Mouse (Mus musculus) forebrain, embryonic 11.5 days (tissue): ENCODE measurements around the gene Izumo4. TPM values are rescaled to one million over a fixed set of nuclear protein-coding genes. Genes with fewer than 3 reads are reported as not detected.

Experiments used
- ATAC-seq: fragments of 200-750 bp; cut with Nextera tagmentation; replicated peaks from 2 replicates; pipeline ENCODE4 v1.8.0; 2017; ENCODE audit warnings: moderate TSS enrichment; ENCODE audit not compliant: low FRiP score
- DNase-seq: peaks from one replicate; pipeline ENCODE4 v3.0.0-alpha.2; 2017; ENCODE audit warnings: low spot score
- H3K27ac ChIP-seq: fragments of 300-500 bp; sonication (generic); 2 replicates; pipeline ENCODE4 v1.5.1; 2014; ENCODE audit warnings: low read depth, low read length
- H3K27me3 ChIP-seq: fragments of 300-500 bp; sonication (generic); 2 replicates; pipeline ENCODE4 v1.6.1; 2014; ENCODE audit warnings: mild to moderate bottlenecking, low read length, mixed read lengths; ENCODE audit not compliant: control insufficient read depth, insufficient read depth
- H3K36me3 ChIP-seq: fragments of 300-500 bp; sonication (generic); 2 replicates; pipeline ENCODE4 v1.6.1; 2014; ENCODE audit warnings: mild to moderate bottlenecking, low read length, moderate library complexity, mixed read lengths; ENCODE audit not compliant: control insufficient read depth, insufficient read depth
- H3K4me1 ChIP-seq: fragments of 300-500 bp; sonication (generic); replicated peaks from 2 replicates; pipeline ENCODE4 v1.6.1; 2014; ENCODE audit warnings: low read length, mixed read lengths; ENCODE audit not compliant: control insufficient read depth, insufficient read depth
- H3K4me2 ChIP-seq: fragments of 300-500 bp; sonication (generic); 2 replicates; pipeline ENCODE4 v1.6.1; 2014; ENCODE audit warnings: low read depth, mild to moderate bottlenecking, low read length, moderate library complexity, mixed read lengths; ENCODE audit not compliant: severe bottlenecking
- H3K4me3 ChIP-seq: fragments of 300-500 bp; sonication (generic); 2 replicates; pipeline ENCODE4 v1.5.1; 2014; ENCODE audit warnings: low read depth, low read length
- H3K9ac ChIP-seq: fragments of 300-500 bp; sonication (generic); 2 replicates; pipeline ENCODE4 v1.6.1; 2014; ENCODE audit warnings: low read length
- H3K9me3 ChIP-seq: fragments of 300-500 bp; sonication (generic); 2 replicates; pipeline ENCODE4 v1.6.1; 2016; ENCODE audit warnings: low read length, mixed read lengths; ENCODE audit not compliant: control insufficient read depth
- WGBS: fragments of 180-500 bp; shearing (Covaris S2); extraction: QIAGEN DNeasy Blood & Tissue Kit; methylation state at CpG from one replicate; pipeline ENCODE4 v1.1.7; 2014; 5-methylcytosine and 5-hydroxymethylcytosine counted together
- polyA plus RNA-seq: library from polyadenylated mRNA; unstranded; fragments of >200 nt; fragmentation: Nextera tagmentation; extraction: Ambion mirVana; gene quantifications from 2 replicates; pipeline ENCODE4 v1.2.1, GENCODE M21; 2014

Izumo4 gene
- polyA plus RNA-seq, 1 experiment from 2014 or later, result 4.8 TPM

DNA sequence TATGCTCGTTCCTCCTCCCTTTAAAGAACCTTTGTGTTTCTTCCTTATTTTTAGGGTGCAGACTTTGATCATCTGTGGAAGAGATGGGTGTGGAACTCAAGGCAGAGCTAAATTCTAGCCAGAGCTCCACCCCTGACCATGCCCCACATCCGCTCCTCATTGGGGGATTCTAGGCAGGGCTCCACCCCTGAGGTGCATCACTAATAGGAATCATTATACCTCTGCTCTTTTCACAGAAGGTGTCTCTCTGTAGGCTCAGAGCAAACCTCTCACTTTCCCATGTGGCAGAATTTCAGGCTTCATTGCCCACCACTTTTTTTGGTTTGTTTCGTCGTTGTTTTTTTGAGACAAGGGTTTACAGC is 43.2 kb upstream of the Izumo4 start:
- Histone ChIP-seq H3K4me1 (peaks cover 11% of the 10 kb centered on the region), H3K9me3 (no peaks in the 10 kb centered on the region), H3K4me3 (no peak overlapping the region), H3K4me2 (no peak overlapping the region), H3K9ac (no peak overlapping the region), H3K27ac (peak overlapping the region; percentile 18; the same call in 1 of the 2 replicates), H3K27me3 (no peaks in the 10 kb centered on the region), H3K36me3 (no peaks in the 10 kb centered on the region)
- DNase-seq, result no peak
- 78% methylated on average over 4 of the region's 4 CpGs for WGBS
- no peak for ATAC-seq

DNA sequence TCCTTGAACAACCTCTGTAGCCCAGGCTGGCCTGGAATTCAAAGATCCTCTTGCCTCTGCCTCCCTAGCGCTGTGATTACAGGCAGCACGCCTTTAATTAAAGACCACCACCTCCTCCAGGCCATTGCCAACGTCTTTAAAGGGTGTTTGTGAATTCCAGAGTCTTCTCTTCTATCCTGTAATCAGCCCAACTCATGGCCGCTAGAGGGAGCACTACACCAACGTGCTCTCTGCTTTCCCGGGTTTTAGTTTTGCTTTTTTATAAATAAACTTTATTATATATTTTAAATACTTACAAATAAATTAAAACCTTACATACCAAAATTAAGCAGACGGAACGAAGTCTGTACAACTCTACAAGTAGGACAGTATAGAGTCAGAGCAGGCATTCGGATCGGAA is 42.8 kb upstream of the Izumo4 start:
- H3K4me1 ChIP-seq, result peaks cover 10% of the 10 kb centered on the region
- H3K27ac ChIP-seq, result peak overlapping the region; percentile 18; the same call in 1 of the 2 replicates
- no peaks in the 10 kb centered on the region for H3K36me3 ChIP-seq
- no peaks in the 10 kb centered on the region for H3K27me3 ChIP-seq
- ATAC-seq (no peak), DNase-seq (peak; percentile 82)
- H3K4me2 ChIP-seq, result peak overlapping the region; percentile 6; the same call in 1 of the 2 replicates
- H3K4me3 ChIP-seq, result no peak overlapping the region
- H3K9ac ChIP-seq, result no peak overlapping the region
- 16% methylated on average over 10 of the region's 10 CpGs for WGBS
- H3K9me3 ChIP-seq, result no peaks in the 10 kb centered on the region

DNA sequence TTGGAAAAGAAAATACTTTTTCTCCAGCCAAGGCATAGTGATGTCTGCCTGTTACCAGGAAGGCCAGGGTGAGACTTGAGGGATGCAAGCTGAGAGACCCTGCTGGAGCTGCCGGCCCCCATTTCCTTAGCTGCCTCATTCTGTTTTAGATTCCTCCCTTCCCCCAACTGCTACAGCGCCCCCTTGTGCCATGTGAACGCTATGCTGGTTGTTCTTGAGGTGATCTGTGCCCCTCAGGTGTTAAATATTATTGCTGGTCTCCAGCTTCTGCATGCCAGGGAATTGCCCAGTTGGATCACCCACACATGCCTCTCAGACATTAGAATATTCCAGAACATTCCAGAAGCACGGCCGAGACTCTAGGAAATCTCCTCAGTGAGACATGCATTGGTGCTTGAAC is 40.8 kb upstream of the Izumo4 start:
- WGBS, result 40% methylated on average over 5 of the region's 5 CpGs
- ATAC-seq (no peak), DNase-seq (peak; percentile 76)
- H3K4me2 ChIP-seq, result no peak overlapping the region
- H3K4me3 ChIP-seq, result no peak overlapping the region
- no peak overlapping the region for H3K27ac ChIP-seq
- H3K4me1 ChIP-seq, result peaks cover 2% of the 10 kb centered on the region; the same call in 1 of the 2 replicates
- H3K9me3 ChIP-seq, result no peaks in the 10 kb centered on the region
- H3K9ac ChIP-seq, result no peak overlapping the region
- H3K27me3 ChIP-seq, result no peaks in the 10 kb centered on the region
- H3K36me3 ChIP-seq, result peaks cover under 1% of the 10 kb centered on the region

DNA sequence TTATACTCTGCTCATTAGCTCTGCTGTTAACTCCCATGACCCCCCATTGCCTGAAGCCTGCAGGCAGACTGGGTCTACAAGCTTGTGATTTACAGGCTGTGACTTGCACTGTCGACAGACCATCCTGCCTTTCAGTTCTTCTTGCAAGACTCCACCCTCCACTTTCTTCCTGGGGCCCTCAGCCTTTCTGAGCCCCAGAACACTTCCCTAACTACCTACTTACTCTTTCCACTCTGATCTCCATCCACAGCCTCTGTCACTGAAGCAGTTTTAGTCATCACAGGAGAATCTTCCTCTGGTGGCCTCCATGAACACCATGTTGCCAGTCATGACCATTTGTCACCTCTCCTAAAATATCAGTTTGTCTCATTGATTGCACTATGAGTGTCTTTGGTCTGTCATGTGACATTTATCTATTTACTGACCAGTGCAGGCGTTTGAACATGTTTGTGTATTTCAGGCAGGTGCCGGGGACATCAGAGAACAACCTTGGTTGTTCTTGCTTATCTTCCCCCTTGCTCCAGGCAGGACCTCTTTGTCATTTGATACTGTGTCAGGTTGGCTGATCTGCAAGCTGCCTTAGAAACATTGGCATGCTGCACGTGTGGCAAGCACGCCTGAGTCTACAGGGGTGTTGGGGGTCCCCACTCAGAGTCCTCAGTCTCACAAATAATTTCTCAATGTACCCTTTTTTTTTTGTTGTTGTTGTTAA is 38.3 kb upstream of the Izumo4 start:
- Histone ChIP-seq H3K4me3 (no peak overlapping the region), H3K4me2 (no peak overlapping the region), H3K9ac (no peak overlapping the region), H3K9me3 (no peaks in the 10 kb centered on the region), H3K27ac (0 out of 2 replicates have a peak overlapping the region, but pooled peaks have one; percentile 12), H3K36me3 (peaks cover 4% of the 10 kb centered on the region), H3K27me3 (no peaks in the 10 kb centered on the region), H3K4me1 (peaks cover 2% of the 10 kb centered on the region; the same call in 1 of the 2 replicates)
- ATAC-seq (no peak), DNase-seq (no peak)
- 65% methylated on average over 5 of the region's 5 CpGs for WGBS

DNA sequence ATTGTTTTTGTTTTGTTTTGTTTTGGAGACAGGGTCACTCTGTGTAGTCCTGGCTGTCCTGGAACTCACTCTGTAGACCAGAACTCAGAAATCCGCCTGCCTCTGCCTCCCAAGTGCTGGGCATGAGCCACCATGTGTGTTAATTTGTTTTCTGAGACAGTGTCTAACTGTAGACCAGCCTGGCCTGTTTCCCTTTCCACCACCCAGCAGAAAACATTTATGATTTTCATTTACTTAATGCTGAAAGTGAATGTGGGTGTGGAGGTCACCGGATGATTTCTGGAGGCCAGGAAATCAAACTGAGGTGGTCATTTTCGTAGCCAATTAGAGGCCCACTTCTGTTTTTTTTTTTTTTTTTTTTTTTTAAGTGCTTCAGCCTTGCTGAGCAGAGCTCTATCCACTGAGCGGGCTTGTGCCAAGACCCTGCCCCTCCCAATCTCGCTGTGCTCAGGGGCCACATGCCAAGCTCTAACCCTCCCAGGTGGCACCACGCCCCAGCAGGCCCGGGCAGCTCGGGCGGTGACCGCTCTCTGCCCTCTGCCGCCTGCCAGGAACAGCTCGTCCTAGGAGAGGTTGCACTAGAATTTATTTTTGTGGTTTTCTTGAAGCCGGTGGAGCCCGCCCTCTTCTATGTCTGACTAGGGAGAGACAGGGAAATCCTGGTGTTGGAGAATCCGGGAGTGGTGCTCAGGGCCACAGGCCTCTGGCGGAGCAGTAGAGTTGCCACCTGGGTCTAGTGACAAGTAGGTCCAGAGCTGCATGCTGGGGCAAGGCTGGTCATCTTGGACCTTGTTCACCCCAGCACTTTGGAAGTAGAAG is 37.6 kb upstream of the Izumo4 start:
- WGBS, result 57% methylated on average over 16 of the region's 16 CpGs
- DNase-seq (no peak), ATAC-seq (no peak; the same call in 1 of the 2 replicates)
- Histone ChIP-seq H3K27ac (peak overlapping the region; percentile 2; the same call in 1 of the 2 replicates), H3K36me3 (peaks cover 9% of the 10 kb centered on the region), H3K4me1 (peaks cover 2% of the 10 kb centered on the region; the same call in 1 of the 2 replicates), H3K4me3 (no peak overlapping the region), H3K27me3 (no peaks in the 10 kb centered on the region), H3K9ac (no peak overlapping the region), H3K4me2 (no peak overlapping the region), H3K9me3 (no peaks in the 10 kb centered on the region)

DNA sequence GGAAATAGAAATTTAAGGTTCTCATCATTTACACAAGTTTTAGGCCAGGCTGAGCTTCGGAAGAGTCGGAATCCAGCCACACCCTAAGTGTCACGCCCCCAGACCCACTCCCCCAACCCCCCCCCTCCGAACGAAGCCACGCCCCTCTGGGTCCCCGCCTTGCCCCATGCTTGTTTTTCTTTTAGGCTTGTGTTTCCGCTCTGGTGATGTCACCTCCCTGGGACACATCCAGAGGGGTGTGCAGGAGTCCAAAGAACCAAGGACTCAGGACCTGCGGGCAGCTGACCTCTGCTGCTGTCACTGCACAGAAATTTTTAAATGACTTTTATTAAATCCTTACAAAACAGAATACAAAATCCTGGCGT is 37.0 kb upstream of the Izumo4 start:
- 20% methylated on average over 10 of the region's 10 CpGs for WGBS
- no peak overlapping the region for H3K27ac ChIP-seq
- peaks cover 14% of the 10 kb centered on the region for H3K36me3 ChIP-seq
- no peak overlapping the region for H3K4me3 ChIP-seq
- no peaks in the 10 kb centered on the region for H3K27me3 ChIP-seq
- no peaks in the 10 kb centered on the region for H3K9me3 ChIP-seq
- peaks cover 2% of the 10 kb centered on the region; the same call in 1 of the 2 replicates for H3K4me1 ChIP-seq
- no peak overlapping the region for H3K4me2 ChIP-seq
- no peak overlapping the region for H3K9ac ChIP-seq
- ATAC-seq (no peak; the same call in 1 of the 2 replicates), DNase-seq (no peak)

DNA sequence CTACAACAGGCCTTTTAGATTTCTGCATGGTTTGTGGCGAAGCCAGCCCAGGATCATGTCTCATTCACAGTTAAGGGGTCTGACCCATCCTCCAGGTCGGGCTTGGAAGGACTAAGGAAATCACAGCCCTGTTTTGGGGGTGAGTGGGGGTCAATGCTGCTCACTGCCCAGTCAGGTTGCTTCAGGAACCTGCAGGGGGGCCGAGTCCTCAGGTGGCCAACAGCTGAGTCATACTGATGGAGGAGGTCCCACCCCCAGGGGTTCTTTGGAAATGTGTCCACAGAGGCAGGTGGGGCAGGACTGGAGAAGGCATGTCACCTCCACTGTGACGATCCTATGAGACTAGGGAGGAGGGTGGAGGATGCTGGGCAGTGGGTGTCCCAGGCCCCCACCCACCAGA is 36.5 kb upstream of the Izumo4 start:
- no peak for DNase-seq
- Histone ChIP-seq H3K4me2 (no peak overlapping the region), H3K36me3 (peaks cover 14% of the 10 kb centered on the region), H3K9ac (no peak overlapping the region), H3K9me3 (no peaks in the 10 kb centered on the region), H3K27ac (no peak overlapping the region), H3K27me3 (no peaks in the 10 kb centered on the region), H3K4me3 (no peak overlapping the region), H3K4me1 (peaks cover 2% of the 10 kb centered on the region; the same call in 1 of the 2 replicates)
- WGBS, result 71% methylated on average over 4 of the region's 4 CpGs
- no peak for ATAC-seq

DNA sequence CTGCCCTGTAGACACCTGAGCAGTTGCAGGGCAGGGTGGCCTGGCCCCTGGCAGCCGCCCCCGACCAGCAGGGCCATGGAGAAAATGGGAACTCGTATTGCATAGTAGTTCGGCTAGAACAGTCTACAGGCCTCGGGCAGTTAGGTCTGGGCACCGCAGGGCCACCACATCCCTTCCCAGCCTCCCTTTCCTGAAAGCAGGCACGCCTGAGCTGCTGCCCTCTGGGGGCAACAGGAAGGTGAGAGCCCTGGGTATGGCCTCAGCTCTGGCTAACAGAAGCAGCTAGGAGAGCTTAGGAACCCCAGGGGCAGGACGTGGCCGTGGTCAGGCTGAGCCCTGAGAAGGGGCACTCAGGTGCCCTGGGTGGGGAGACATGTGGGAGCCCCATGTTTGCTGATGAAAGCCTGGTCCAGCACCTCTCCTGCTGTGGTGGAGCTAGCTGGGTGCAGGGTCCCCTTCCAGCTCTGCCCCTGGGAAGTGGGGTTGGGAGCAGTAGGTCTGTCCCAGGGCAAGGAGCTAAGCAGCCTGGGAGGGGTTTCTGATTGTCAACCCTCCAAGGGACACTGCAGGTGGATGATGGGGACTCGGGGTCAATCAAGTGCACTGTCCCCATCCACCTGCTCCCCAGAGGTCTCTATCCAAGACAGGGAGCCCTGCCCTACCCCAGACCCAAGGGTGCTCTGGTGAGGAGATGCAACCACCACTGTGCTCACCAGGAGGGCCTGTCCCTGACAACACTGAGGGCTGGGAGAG is 35.8 kb upstream of the Izumo4 start:
- no peaks in the 10 kb centered on the region for H3K9me3 ChIP-seq
- H3K4me3 ChIP-seq, result no peak overlapping the region
- no peak overlapping the region for H3K9ac ChIP-seq
- H3K27me3 ChIP-seq, result no peaks in the 10 kb centered on the region
- H3K4me1 ChIP-seq, result peaks cover 2% of the 10 kb centered on the region; the same call in 1 of the 2 replicates
- 80% methylated on average over 10 of the region's 10 CpGs for WGBS
- ATAC-seq (no peak), DNase-seq (no peak)
- no peak overlapping the region for H3K4me2 ChIP-seq
- H3K36me3 ChIP-seq, result peaks cover 14% of the 10 kb centered on the region
- no peak overlapping the region for H3K27ac ChIP-seq
